Mouse (Mus musculus): ENCODE measurements around the gene Lamc1. TPM values are rescaled to one million over a fixed set of nuclear protein-coding genes. Genes with fewer than 3 reads are reported as not detected.

Gene Lamc1
- total and polyA plus RNA-seq, 2 experiments from 2014 or later: 62.8 to 186 TPM

GRCm38 (mm10) chr1:153231681-153232080 is 100.9 kb downstream of the Lamc1 start:
- TF ChIP-seq CTCF (IDR thresholded peaks at IDR 0.05; ENCODE audit: low read depth) (no peak), EP300 (IDR thresholded peaks at IDR 0.05; ENCODE audit: low read depth) (no peak)
- no peak overlapping the region for H3K27ac ChIP-seq (ENCODE audit: low read depth)
- no peaks in the 10 kb centered on the region for H3K4me1 ChIP-seq (ENCODE audit: control insufficient read depth, insufficient read depth)
- no peak overlapping the region for H3K4me2 ChIP-seq (ENCODE audit: low read depth, low read length)
- no peaks in the 10 kb centered on the region for H3K9me3 ChIP-seq (replicated peaks; ENCODE audit: control insufficient read depth, low read length)
- WGBS: 76% methylated on average over 9 of the region's 9 CpGs
- no peak overlapping the region for H3K4me3 ChIP-seq (ENCODE audit: low read depth, low read length)
- no peak for DNase-seq (ENCODE audit: low spot score)
- ATAC-seq (ENCODE audit: insufficient read depth, low read depth): no peak
- H3K9ac ChIP-seq (replicated peaks; ENCODE audit: low read depth, low read length): no peak overlapping the region
- peaks cover 90% of the 10 kb centered on the region for H3K36me3 ChIP-seq (replicated peaks; ENCODE audit: control insufficient read depth, insufficient read depth, low read length)
- no peaks in the 10 kb centered on the region for H3K27me3 ChIP-seq (ENCODE audit: control insufficient read depth, insufficient read depth, low read length)

DNA sequence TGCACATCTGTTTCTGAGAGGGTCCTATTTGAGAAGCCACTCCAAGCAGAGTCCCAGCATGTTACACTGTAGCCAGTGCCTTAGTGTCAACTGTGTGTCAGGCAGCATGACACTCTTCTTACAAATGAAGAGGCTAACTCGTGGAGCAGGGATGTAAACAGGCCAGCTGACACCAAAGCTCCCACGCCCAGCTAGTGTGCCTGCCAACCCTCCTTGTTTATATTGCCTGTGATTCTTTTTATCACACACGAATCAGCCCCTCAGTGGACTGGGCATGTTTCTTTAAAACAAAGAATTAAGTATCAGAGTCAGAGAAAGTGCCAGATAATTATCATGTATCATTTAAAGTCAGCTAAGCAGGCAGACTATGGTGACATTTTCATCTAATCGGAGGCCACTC is 104.7 kb downstream of the Lamc1 start:
- H3K9ac ChIP-seq (replicated peaks; ENCODE audit: low read depth, low read length): no peak overlapping the region
- H3K36me3 ChIP-seq (replicated peaks; ENCODE audit: control insufficient read depth, insufficient read depth, low read length): peaks cover 89% of the 10 kb centered on the region
- 56% methylated on average over 4 of the region's 4 CpGs for WGBS
- H3K9me3 ChIP-seq (replicated peaks; ENCODE audit: control insufficient read depth, low read length): no peaks in the 10 kb centered on the region
- no peak overlapping the region for H3K4me3 ChIP-seq (ENCODE audit: low read depth, low read length)
- H3K4me2 ChIP-seq (ENCODE audit: low read depth, low read length): no peak overlapping the region
- TF ChIP-seq EP300 (IDR thresholded peaks at IDR 0.05; ENCODE audit: low read depth) (no peak), CTCF (IDR thresholded peaks at IDR 0.05; ENCODE audit: low read depth) (no peak)
- no peaks in the 10 kb centered on the region for H3K27me3 ChIP-seq (ENCODE audit: control insufficient read depth, insufficient read depth, low read length)
- ATAC-seq (ENCODE audit: insufficient read depth, low read depth) (no peak), DNase-seq (ENCODE audit: low spot score) (no peak)
- no peak overlapping the region for H3K27ac ChIP-seq (ENCODE audit: low read depth)
- no peaks in the 10 kb centered on the region for H3K4me1 ChIP-seq (ENCODE audit: control insufficient read depth, insufficient read depth)

DNA sequence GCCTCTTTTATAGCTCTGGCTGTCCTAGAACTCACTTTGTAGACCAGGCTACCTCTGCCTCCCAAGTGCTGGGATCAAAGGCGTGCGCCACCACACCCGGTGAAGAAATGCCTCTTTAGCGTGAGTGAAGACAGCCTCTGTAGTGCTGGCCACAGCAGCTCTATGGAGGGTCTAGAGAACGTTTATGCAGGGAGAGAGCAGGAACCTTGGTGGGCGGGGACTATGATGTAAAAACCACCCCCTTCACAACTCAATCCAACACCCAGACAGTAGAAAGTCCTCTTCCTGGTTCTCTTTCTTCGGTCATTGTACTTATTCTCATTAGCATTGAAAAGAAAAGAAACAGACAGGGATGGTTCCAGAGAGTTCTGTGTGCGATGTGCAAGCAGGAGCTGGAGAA is 105.5 kb downstream of the Lamc1 start:
- no peak overlapping the region for H3K4me3 ChIP-seq (ENCODE audit: low read depth, low read length)
- WGBS: 78% methylated on average over 8 of the region's 8 CpGs
- DNase-seq (ENCODE audit: low spot score): no peak
- H3K9me3 ChIP-seq (replicated peaks; ENCODE audit: control insufficient read depth, low read length): no peaks in the 10 kb centered on the region
- no peak overlapping the region for H3K9ac ChIP-seq (replicated peaks; ENCODE audit: low read depth, low read length)
- H3K27ac ChIP-seq (ENCODE audit: low read depth): no peak overlapping the region
- peaks cover 88% of the 10 kb centered on the region for H3K36me3 ChIP-seq (replicated peaks; ENCODE audit: control insufficient read depth, insufficient read depth, low read length)
- TF ChIP-seq EP300 (IDR thresholded peaks at IDR 0.05; ENCODE audit: low read depth) (no peak), CTCF (IDR thresholded peaks at IDR 0.05; ENCODE audit: low read depth) (no peak)
- no peaks in the 10 kb centered on the region for H3K4me1 ChIP-seq (ENCODE audit: control insufficient read depth, insufficient read depth)
- H3K27me3 ChIP-seq (ENCODE audit: control insufficient read depth, insufficient read depth, low read length): no peaks in the 10 kb centered on the region
- ATAC-seq (ENCODE audit: insufficient read depth, low read depth): no peak
- H3K4me2 ChIP-seq (ENCODE audit: low read depth, low read length): no peak overlapping the region

DNA sequence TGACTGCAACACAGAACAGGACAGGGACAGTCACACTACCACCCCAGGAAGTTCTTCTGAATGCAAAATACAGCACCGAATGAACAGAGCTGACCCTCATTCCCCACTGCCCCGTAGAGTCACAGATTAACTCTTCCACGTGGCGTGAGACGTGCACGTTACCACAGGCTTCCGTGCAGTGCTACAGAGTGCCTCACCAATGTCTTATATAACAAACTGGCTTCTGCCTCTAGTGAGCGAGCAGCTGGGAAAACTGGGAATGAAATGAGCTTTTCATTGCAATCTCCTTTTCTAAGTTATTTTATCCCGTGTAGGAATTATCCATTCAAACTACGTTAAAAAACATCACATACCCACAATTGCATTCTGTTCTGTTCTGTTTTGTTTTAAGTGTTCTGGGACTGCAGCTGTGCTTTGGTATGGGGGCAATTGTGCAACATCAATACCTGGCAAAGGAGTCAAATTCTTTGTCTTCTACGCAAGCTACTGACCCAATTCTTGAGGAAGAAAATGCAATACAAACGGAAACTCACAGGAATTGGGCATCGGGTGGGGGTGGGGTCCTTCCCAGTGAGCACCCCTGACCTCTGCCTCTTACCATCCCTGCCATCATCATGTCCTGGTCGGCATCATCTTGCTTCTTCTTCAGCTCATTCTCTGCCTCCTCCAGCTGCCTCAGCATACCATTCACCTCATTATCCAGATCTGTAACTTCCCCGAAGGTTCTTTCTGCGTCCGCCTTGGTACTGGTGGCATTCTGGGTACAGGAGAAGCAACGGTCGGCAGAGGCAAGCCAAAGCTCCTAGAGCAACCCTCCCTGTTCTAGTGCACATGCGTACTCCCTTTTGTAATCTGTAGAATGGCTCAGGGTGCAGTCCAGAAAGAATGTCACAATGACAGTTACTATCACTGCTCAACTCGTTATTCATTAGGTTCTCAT is 106.5 kb downstream of the Lamc1 start:
- H3K4me2 ChIP-seq (ENCODE audit: low read depth, low read length): no peak overlapping the region
- H3K36me3 ChIP-seq (replicated peaks; ENCODE audit: control insufficient read depth, insufficient read depth, low read length): peaks cover 88% of the 10 kb centered on the region
- ATAC-seq (ENCODE audit: insufficient read depth, low read depth) (no peak), DNase-seq (ENCODE audit: low spot score) (no peak)
- no peaks in the 10 kb centered on the region for H3K9me3 ChIP-seq (replicated peaks; ENCODE audit: control insufficient read depth, low read length)
- H3K27me3 ChIP-seq (ENCODE audit: control insufficient read depth, insufficient read depth, low read length): no peaks in the 10 kb centered on the region
- no peak overlapping the region for H3K9ac ChIP-seq (replicated peaks; ENCODE audit: low read depth, low read length)
- 0 out of 2 replicates have a peak overlapping the region, but pooled peaks have one; percentile 18 for H3K27ac ChIP-seq (ENCODE audit: low read depth)
- H3K4me3 ChIP-seq (ENCODE audit: low read depth, low read length): no peak overlapping the region
- TF ChIP-seq CTCF (IDR thresholded peaks at IDR 0.05; ENCODE audit: low read depth) (no peak), EP300 (IDR thresholded peaks at IDR 0.05; ENCODE audit: low read depth) (no peak)
- WGBS: 80% methylated on average over 21 of the region's 21 CpGs
- no peaks in the 10 kb centered on the region for H3K4me1 ChIP-seq (ENCODE audit: control insufficient read depth, insufficient read depth)

DNA sequence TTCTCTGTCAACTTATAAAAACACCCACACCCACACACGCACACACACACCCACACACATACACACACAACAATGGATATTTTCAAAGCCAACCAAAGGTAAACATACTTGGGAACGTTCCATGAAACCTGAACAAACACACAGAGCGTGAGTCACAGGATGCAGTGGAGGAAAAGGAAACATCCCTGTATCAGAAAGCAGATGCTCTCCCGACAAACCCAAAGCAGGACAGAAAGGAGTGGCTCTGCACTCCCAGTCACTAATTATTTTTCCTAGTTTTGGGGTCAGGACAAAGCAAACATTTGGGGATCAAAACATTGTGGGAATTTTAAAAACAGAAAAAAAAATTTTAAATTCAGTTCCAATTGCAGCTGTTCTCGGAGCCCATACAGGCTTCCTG is 108.3 kb downstream of the Lamc1 start:
- H3K36me3 ChIP-seq (replicated peaks; ENCODE audit: control insufficient read depth, insufficient read depth, low read length): peaks cover 89% of the 10 kb centered on the region
- no peak overlapping the region for H3K9ac ChIP-seq (replicated peaks; ENCODE audit: low read depth, low read length)
- ATAC-seq (ENCODE audit: insufficient read depth, low read depth): peak; percentile 58
- no peaks in the 10 kb centered on the region for H3K4me1 ChIP-seq (ENCODE audit: control insufficient read depth, insufficient read depth)
- no peak for TF ChIP-seq CTCF (IDR thresholded peaks at IDR 0.05; ENCODE audit: low read depth)
- peak; percentile 62; the same call in 1 of the 2 replicates for TF ChIP-seq EP300 (IDR thresholded peaks at IDR 0.05; ENCODE audit: low read depth)
- H3K4me3 ChIP-seq (ENCODE audit: low read depth, low read length): no peak overlapping the region
- peak overlapping the region; percentile 74 for H3K27ac ChIP-seq (ENCODE audit: low read depth)
- H3K27me3 ChIP-seq (ENCODE audit: control insufficient read depth, insufficient read depth, low read length): no peaks in the 10 kb centered on the region
- H3K4me2 ChIP-seq (ENCODE audit: low read depth, low read length): no peak overlapping the region
- no peaks in the 10 kb centered on the region for H3K9me3 ChIP-seq (replicated peaks; ENCODE audit: control insufficient read depth, low read length)
- 68% methylated on average over 5 of the region's 5 CpGs for WGBS
- DNase-seq (ENCODE audit: low spot score): peak; percentile 70
